Mouse (Mus musculus): Measurements from ENCODE around the gene Mmaa. TPM values are rescaled to one million over a fixed set of nuclear protein-coding genes. Genes with fewer than 3 reads are reported as not detected.

The Mmaa gene
- total RNA-seq (2021): 10 to 100 TPM; 18.7 to 20.0 TPM
- long read RNA-seq, experiment 1, full-length matches to known transcripts: 2 of 14 reads
- long read RNA-seq, experiment 1, partial matches to known transcripts: 9 of 14 reads
- long read RNA-seq, experiment 1, other reads (novel, unspliced or antisense): 3 of 14 reads
- long read RNA-seq, experiment 2, full-length matches to known transcripts: 4 of 33 reads
- long read RNA-seq, experiment 2, partial matches to known transcripts: 21 of 33 reads
- long read RNA-seq, experiment 2, other reads (novel, unspliced or antisense): 8 of 33 reads

- peak; percentile 95 to 96 for DNase-seq (ENCODE audit: low spot score in 2 of 2)
Measured at GRCm38 (mm10) chr8:79294610-79295275, at the start of gene Mmaa. Mmaa (minus strand) TSS chr8:79294937.

- DNase-seq (ENCODE audit: low spot score in 2 of 2): no peak
Measured at GRCm38 (mm10) chr8:79341236-79341635, 46.5 kb upstream of the Mmaa start.

- no peak for DNase-seq (ENCODE audit: low spot score in 2 of 2)
Measured at GRCm38 (mm10) chr8:79339555-79339954, 44.8 kb upstream of the Mmaa start.

- no peak for DNase-seq (ENCODE audit: low spot score in 2 of 2)
Measured at GRCm38 (mm10) chr8:79338619-79339018, 43.9 kb upstream of the Mmaa start.

GRCm38 (mm10) chr8:79332109-79332900 lies 37.6 kb upstream of the Mmaa start:
- no peak for DNase-seq (ENCODE audit: low spot score in 2 of 2)

GRCm38 (mm10) chr8:79331571-79331970 lies 36.8 kb upstream of the Mmaa start:
- no peak for DNase-seq (ENCODE audit: low spot score in 2 of 2)

- DNase-seq (ENCODE audit: low spot score in 2 of 2): no peak
Measured at GRCm38 (mm10) chr8:79331017-79331416, 36.3 kb upstream of the Mmaa start.

GRCm38 (mm10) chr8:79329735-79330134 lies 35.0 kb upstream of the Mmaa start:
- no peak for DNase-seq (ENCODE audit: low spot score in 2 of 2)

GRCm38 (mm10) chr8:79329182-79329581 lies 34.4 kb upstream of the Mmaa start:
- DNase-seq (ENCODE audit: low spot score in 2 of 2): no peak

- no peak for DNase-seq (ENCODE audit: low spot score in 2 of 2)
Measured at GRCm38 (mm10) chr8:79325510-79325909, 30.8 kb upstream of the Mmaa start.

GRCm38 (mm10) chr8:79324928-79325327 lies 30.2 kb upstream of the Mmaa start:
- no peak for DNase-seq (ENCODE audit: low spot score in 2 of 2)

- DNase-seq (ENCODE audit: low spot score in 2 of 2): no peak
Measured at GRCm38 (mm10) chr8:79324036-79324435, 29.3 kb upstream of the Mmaa start.

- no peak for DNase-seq (ENCODE audit: low spot score in 2 of 2)
Measured at GRCm38 (mm10) chr8:79323121-79323520, 28.4 kb upstream of the Mmaa start.

- no peak for DNase-seq (ENCODE audit: low spot score in 2 of 2)
Measured at GRCm38 (mm10) chr8:79310801-79311200, 16.1 kb upstream of the Mmaa start.

GRCm38 (mm10) chr8:79305941-79306340 lies 11.2 kb upstream of the Mmaa start:
- DNase-seq (ENCODE audit: low spot score in 2 of 2): no peak

- no peak for DNase-seq (ENCODE audit: low spot score in 2 of 2)
Measured at GRCm38 (mm10) chr8:79301548-79301947, 6.8 kb upstream of the Mmaa start.

GRCm38 (mm10) chr8:79299704-79300103 lies 5.0 kb upstream of the Mmaa start:
- DNase-seq (ENCODE audit: low spot score in 2 of 2): no peak

- DNase-seq (ENCODE audit: low spot score in 2 of 2): peak; percentile 43 to 69
Measured at GRCm38 (mm10) chr8:79297763-79298162, 3.0 kb upstream of the Mmaa start.

GRCm38 (mm10) chr8:79295276-79296105 lies 754 bp upstream of the Mmaa start:
- no peak for DNase-seq (ENCODE audit: low spot score in 2 of 2)

GRCm38 (mm10) chr8:79293841-79294240 lies 896 bp downstream of the Mmaa start:
- DNase-seq (ENCODE audit: low spot score in 2 of 2): no peak

GRCm38 (mm10) chr8:79292712-79293264 lies 1.9 kb downstream of the Mmaa start:
- DNase-seq (ENCODE audit: low spot score in 2 of 2): no peak
